Mouse (Mus musculus) midbrain, embryonic 15.5 days (tissue): ENCODE results near the gene Vmn1r239-ps. TPM values are rescaled to one million over a fixed set of nuclear protein-coding genes. Genes with fewer than 3 reads are reported as not detected.
"Not testable (repeated sequence)": the region's sequence is repeated elsewhere in the genome, so short reads cannot be mapped to it uniquely, and the experiment has no call there.

Experiments used
- ATAC-seq: fragments of 200-750 bp; cut with Nextera tagmentation; replicated peaks from 2 replicates; pipeline ENCODE4 v1.8.0; 2017; ENCODE audit warnings: moderate TSS enrichment
- H3K27ac ChIP-seq: fragments of 300-500 bp; sonication (generic); 2 replicates; pipeline ENCODE4 v1.5.1; 2015; ENCODE audit warnings: mild to moderate bottlenecking, inconsistent platforms
- H3K27me3 ChIP-seq: fragments of 300-500 bp; sonication (generic); replicated peaks from 2 replicates; pipeline ENCODE4 v1.6.1; 2015; ENCODE audit warnings: inconsistent platforms
- H3K36me3 ChIP-seq: fragments of 300-500 bp; sonication (generic); replicated peaks from 2 replicates; pipeline ENCODE4 v1.6.1; 2015; ENCODE audit warnings: inconsistent platforms
- H3K4me1 ChIP-seq: fragments of 300-500 bp; sonication (generic); 2 replicates; pipeline ENCODE4 v1.6.1; 2015; ENCODE audit warnings: inconsistent platforms
- H3K4me2 ChIP-seq: fragments of 300-500 bp; sonication (generic); 2 replicates; pipeline ENCODE4 v1.6.1; 2015; ENCODE audit warnings: inconsistent platforms, mild to moderate bottlenecking, moderate library complexity
- H3K4me3 ChIP-seq: fragments of 300-500 bp; sonication (generic); 2 replicates; pipeline ENCODE4 v1.5.1; 2015; ENCODE audit warnings: mild to moderate bottlenecking, inconsistent platforms
- H3K9ac ChIP-seq: fragments of 300-500 bp; sonication (generic); 2 replicates; pipeline ENCODE4 v1.6.1; 2015; ENCODE audit warnings: mild to moderate bottlenecking, inconsistent platforms
- H3K9me3 ChIP-seq: fragments of 300-500 bp; sonication (generic); 2 replicates; pipeline ENCODE4 v1.6.1; 2016; ENCODE audit warnings: inconsistent platforms
- WGBS: fragments of 180-500 bp; shearing (Covaris S2); methylation state at CpG from one replicate; pipeline ENCODE4 v1.1.7; 2015; ENCODE audit warnings: mixed read lengths; 5-methylcytosine and 5-hydroxymethylcytosine counted together
- polyA plus RNA-seq: library from polyadenylated mRNA; unstranded; fragments of >200 nt; fragmentation: Nextera tagmentation; extraction: Ambion mirVana; gene quantifications from 2 replicates; pipeline ENCODE4 v1.2.1, GENCODE M21; 2015

Vmn1r239-ps gene
- polyA plus RNA-seq, result not detected in 2 replicates

- not testable (repeated sequence) for H3K4me1 ChIP-seq, H3K36me3 ChIP-seq, H3K9ac ChIP-seq, H3K9me3 ChIP-seq, ATAC-seq, H3K27me3 ChIP-seq, H3K4me3 ChIP-seq, H3K4me2 ChIP-seq, H3K27ac ChIP-seq
- 78% methylated on average over 1 of the region's 1 CpGs for WGBS
Observed at GRCm38 (mm10) chrX:147453610-147454009, at the start of gene Vmn1r239-ps. Vmn1r239-ps (minus strand) TSS chrX:147453710.

- Histone ChIP-seq H3K27ac (no peak overlapping the region), H3K4me2 (no peak overlapping the region), H3K27me3 (no peaks in the 10 kb centered on the region), H3K36me3 (no peaks in the 10 kb centered on the region), H3K4me1 (no peaks in the 10 kb centered on the region), H3K9me3 (no peaks in the 10 kb centered on the region), H3K4me3 (no peak overlapping the region), H3K9ac (no peak overlapping the region)
- 44% methylated on average over 2 of the region's 2 CpGs for WGBS
- no peak for ATAC-seq
Observed at GRCm38 (mm10) chrX:147489551-147489950, 36.0 kb upstream of the Vmn1r239-ps start.

GRCm38 (mm10) chrX:147443386-147443785, 10.1 kb downstream of the Vmn1r239-ps start:
- Histone ChIP-seq H3K4me2 (no peak overlapping the region), H3K27me3 (no peaks in the 10 kb centered on the region), H3K4me3 (no peak overlapping the region), H3K9ac (no peak overlapping the region), H3K4me1 (no peaks in the 10 kb centered on the region), H3K9me3 (no peaks in the 10 kb centered on the region), H3K36me3 (no peaks in the 10 kb centered on the region), H3K27ac (no peak overlapping the region)
- WGBS, result 89% methylated on average over 4 of the region's 4 CpGs
- no peak for ATAC-seq

- Histone ChIP-seq H3K36me3 (no peaks in the 10 kb centered on the region), H3K4me2 (no peak overlapping the region), H3K9ac (no peak overlapping the region), H3K27me3 (no peaks in the 10 kb centered on the region), H3K27ac (no peak overlapping the region), H3K4me1 (no peaks in the 10 kb centered on the region), H3K4me3 (no peak overlapping the region), H3K9me3 (no peaks in the 10 kb centered on the region)
- 78% methylated on average over 2 of the region's 2 CpGs for WGBS
- ATAC-seq, result no peak
Observed at GRCm38 (mm10) chrX:147435400-147435799, 18.1 kb downstream of the Vmn1r239-ps start.

- no peaks in the 10 kb centered on the region for H3K9me3 ChIP-seq
- H3K27ac ChIP-seq, result no peak overlapping the region
- no peaks in the 10 kb centered on the region for H3K4me1 ChIP-seq
- no peak overlapping the region for H3K4me2 ChIP-seq
- no peak overlapping the region for H3K9ac ChIP-seq
- ATAC-seq, result no peak
- H3K36me3 ChIP-seq, result no peaks in the 10 kb centered on the region
- H3K4me3 ChIP-seq, result no peak overlapping the region
- no peaks in the 10 kb centered on the region for H3K27me3 ChIP-seq
- WGBS, result 66% methylated on average over 1 of the region's 1 CpGs
Observed at GRCm38 (mm10) chrX:147429753-147430152, 23.8 kb downstream of the Vmn1r239-ps start.

- 53% methylated on average over 1 of the region's 1 CpGs for WGBS
- Histone ChIP-seq H3K9ac (no peak within 1 kb of the TSS), H3K4me2 (no peak within 1 kb of the TSS), H3K4me1 (no peaks in the 10 kb centered on the region), H3K27me3 (no peaks in the 10 kb centered on the region), H3K27ac (no peak within 1 kb of the TSS), H3K4me3 (no peak within 1 kb of the TSS), H3K36me3 (no peaks in the 10 kb centered on the region), H3K9me3 (no peaks in the 10 kb centered on the region)
- no peak for ATAC-seq
Observed at GRCm38 (mm10) chrX:147429129-147429528, 24.4 kb downstream of the Vmn1r239-ps start, which contains the start of gene Il13ra2. Il13ra2 (minus strand) TSS chrX:147429192.

Other genes starting within 250 kb of the Vmn1r239-ps start
- 0.10 and 0.36 TPM in 2 replicates for gene Il13ra2, start 24.5 kb downstream of the Vmn1r239-ps start, polyA plus RNA-seq
- gene Lrch2, start 100.4 kb upstream of the Vmn1r239-ps start, polyA plus RNA-seq, result 10.6 and 11.4 TPM in 2 replicates